Mouse (Mus musculus) cortical plate, adult 2 months (tissue): ENCODE measurements around the gene Slc35e1. TPM values are rescaled to one million over a fixed set of nuclear protein-coding genes. Genes with fewer than 3 reads are reported as not detected.
A peak's percentile ranks its signal among the peaks of the same experiment; 100 is the strongest.

ENCODE experiments used
- H3K27ac ChIP-seq: fragments of 200-500 bp; 2 replicates; pipeline ENCODE4 v1.5.1; 2012; ENCODE audit warnings: low read length, control low read depth, inconsistent platforms; ENCODE audit not compliant: insufficient read depth
- H3K4me1 ChIP-seq: fragments of 200-500 bp; 2 replicates; pipeline ENCODE4 v1.6.1; 2011; ENCODE audit warnings: low read length; ENCODE audit not compliant: control insufficient read depth, insufficient read depth
- H3K4me3 ChIP-seq: fragments of 200-500 bp; 2 replicates; pipeline ENCODE4 v1.5.1; 2011; ENCODE audit warnings: mild to moderate bottlenecking, low read length, control low read depth; ENCODE audit not compliant: insufficient read depth
- CTCF ChIP-seq: fragments of 200-500 bp; IDR thresholded peaks from 2 replicates; pipeline ENCODE4 v1.5.1; 2011; ENCODE audit warnings: mild to moderate bottlenecking, control low read depth, low read length; ENCODE audit not compliant: insufficient read depth; ENCODE audit errors: extremely low read depth
- POLR2A ChIP-seq: fragments of 200-500 bp; IDR thresholded peaks from 2 replicates; pipeline ENCODE4 v1.6.1; 2011; ENCODE audit warnings: mild to moderate bottlenecking, low read length, control low read depth; ENCODE audit not compliant: insufficient read depth; ENCODE audit errors: extremely low read depth
- polyA plus RNA-seq: library from polyadenylated mRNA; depleted of rRNA; stranded (reverse); fragments of >200 nt; gene quantifications from 2 replicates; pipeline ENCODE4 v1.2.3, GENCODE M21; 2012

Slc35e1 gene
- polyA plus RNA-seq, 1 experiment: 37.0 TPM

GRCm38 (mm10) chr8:72504637-72505314 is 12.4 kb upstream of the Slc35e1 start:
- H3K27ac ChIP-seq: no peak overlapping the region
- TF ChIP-seq CTCF (no peak), POLR2A (no peak)
- H3K4me3 ChIP-seq: no peak overlapping the region
- peaks cover 14% of the 10 kb centered on the region for H3K4me1 ChIP-seq

GRCm38 (mm10) chr8:72504137-72504536 is 11.7 kb upstream of the Slc35e1 start:
- Histone ChIP-seq H3K4me3 (no peak overlapping the region), H3K27ac (no peak overlapping the region), H3K4me1 (peaks cover 14% of the 10 kb centered on the region)
- TF ChIP-seq CTCF (no peak), POLR2A (no peak)

GRCm38 (mm10) chr8:72500521-72500931 is 8.1 kb upstream of the Slc35e1 start:
- H3K4me3 ChIP-seq: no peak overlapping the region
- TF ChIP-seq CTCF: no peak
- no peak for TF ChIP-seq POLR2A
- H3K27ac ChIP-seq: no peak overlapping the region
- peaks cover 12% of the 10 kb centered on the region for H3K4me1 ChIP-seq

GRCm38 (mm10) chr8:72499521-72500284 is 7.3 kb upstream of the Slc35e1 start:
- TF ChIP-seq POLR2A: no peak
- no peak for TF ChIP-seq CTCF
- peaks cover 12% of the 10 kb centered on the region for H3K4me1 ChIP-seq

GRCm38 (mm10) chr8:72498527-72498926 is 6.1 kb upstream of the Slc35e1 start:
- no peak overlapping the region for H3K4me3 ChIP-seq
- TF ChIP-seq POLR2A: no peak
- TF ChIP-seq CTCF: no peak
- no peak overlapping the region for H3K27ac ChIP-seq
- H3K4me1 ChIP-seq: peaks cover 10% of the 10 kb centered on the region

More at GRCm38 (mm10) chr8:72499521-72500284, 7.3 kb upstream of the Slc35e1 start:
- no peak overlapping the region for H3K4me3 ChIP-seq
- H3K27ac ChIP-seq: no peak overlapping the region

- H3K27ac ChIP-seq: no peak overlapping the region
- no peak for TF ChIP-seq CTCF
- H3K4me3 ChIP-seq: no peak overlapping the region
- H3K4me1 ChIP-seq: peaks cover 7% of the 10 kb centered on the region
Observed at GRCm38 (mm10) chr8:72497911-72498310, 5.5 kb upstream of the Slc35e1 start.

GRCm38 (mm10) chr8:72496217-72496616 is 3.8 kb upstream of the Slc35e1 start:
- no peak for TF ChIP-seq POLR2A
- TF ChIP-seq CTCF: no peak
- H3K4me3 ChIP-seq: no peak overlapping the region
- no peak overlapping the region for H3K27ac ChIP-seq
- H3K4me1 ChIP-seq: peaks cover 8% of the 10 kb centered on the region

- TF ChIP-seq CTCF (no peak), POLR2A (no peak)
- Histone ChIP-seq H3K27ac (no peak overlapping the region), H3K4me1 (peaks cover 5% of the 10 kb centered on the region), H3K4me3 (no peak overlapping the region)
Observed at GRCm38 (mm10) chr8:72495411-72496111, 3.1 kb upstream of the Slc35e1 start.

- peaks cover 4% of the 10 kb centered on the region for H3K4me1 ChIP-seq
- H3K4me3 ChIP-seq: peak overlapping the region; percentile 61
- H3K27ac ChIP-seq: no peak overlapping the region
- TF ChIP-seq CTCF: no peak
Observed at GRCm38 (mm10) chr8:72493381-72493780, 967 bp upstream of the Slc35e1 start.
